Mouse (Mus musculus) cerebellum, postnatal 4 days (tissue): ENCODE data around the gene Tnfsf9.

ENCODE experiments used
- DNase-seq, 2 experiments: peaks; one replicate each; pipeline ENCODE4 v3.0.0; 2022; ENCODE audit warnings: low spot score in 2 of 2, mixed read lengths in 1 of 2

Tnfsf9 gene

GRCm38 (mm10) chr17:57134693-57135092 is 29.6 kb downstream of the Tnfsf9 start:
- DNase-seq: no peak

GRCm38 (mm10) chr17:57135635-57136034 is 30.5 kb downstream of the Tnfsf9 start:
- no peak for DNase-seq

- DNase-seq: no peak
These were observed 33.6 kb downstream of the Tnfsf9 start for GRCm38 (mm10) chr17:57138676-57139075.

GRCm38 (mm10) chr17:57139708-57140107 is 34.6 kb downstream of the Tnfsf9 start:
- no peak for DNase-seq

GRCm38 (mm10) chr17:57143704-57144103 is 38.6 kb downstream of the Tnfsf9 start:
- no peak for DNase-seq

GRCm38 (mm10) chr17:57145115-57145514 is 40.0 kb downstream of the Tnfsf9 start:
- DNase-seq: no peak

GRCm38 (mm10) chr17:57148343-57148742 is 43.2 kb downstream of the Tnfsf9 start:
- no peak for DNase-seq

GRCm38 (mm10) chr17:57148994-57149803 is 44.1 kb downstream of the Tnfsf9 start, which contains the start of gene Cd70:
Cd70 (minus strand) TSS chr17:57149777.
- peak in 1 of 2 experiments; percentile 8 for DNase-seq

- no peak for DNase-seq
These were observed 47.9 kb downstream of the Tnfsf9 start for GRCm38 (mm10) chr17:57153006-57153405.

GRCm38 (mm10) chr17:57153787-57154186 is 48.7 kb downstream of the Tnfsf9 start:
- no peak for DNase-seq
